11 mouse cellular contexts compared by ENCODE assay signal in the genomic region with DNA sequence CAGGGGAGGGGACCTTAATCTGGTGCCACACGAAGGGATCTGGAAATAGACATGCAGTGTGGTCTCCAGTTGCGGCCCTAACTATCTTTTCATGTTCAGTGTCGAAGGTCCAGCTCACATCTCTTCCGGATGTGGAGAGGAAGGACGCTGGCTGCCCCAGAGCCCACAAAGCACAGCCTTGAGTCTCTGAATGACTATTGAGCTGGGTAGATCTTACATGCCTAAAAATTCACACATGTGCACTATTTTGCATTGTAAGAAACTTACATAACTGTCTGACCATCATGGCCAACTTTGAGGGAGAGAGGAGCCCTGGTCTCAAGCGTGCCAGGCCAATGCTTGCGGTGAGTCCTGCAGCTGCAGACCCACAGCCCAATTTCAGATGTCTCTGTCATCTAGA.
A peak's percentile ranks its signal among the peaks of the same experiment; 100 is the strongest.
DNase-seq lines count a peak whose midpoint lies in the region; ATAC-seq and TF ChIP-seq lines count a peak whose summit lies in the region.
"Had no signal": no experiment of that assay in that cellular context is flagged by ENCODE, and none has a peak within 500 bp of the region (broad histone marks: within the 10 kb centered on the region; RNA-seq: fewer than 3 reads in every experiment).

No protein-coding gene starts in this region.

- no peaks in the 10 kb centered on the region for H3K9me3 ChIP-seq in embryonic facial prominence, embryonic 14.5 days (ENCODE audit: control insufficient read depth, low read length)
- no peaks in the 10 kb centered on the region for H3K9me3 ChIP-seq in midbrain, postnatal 0 days (ENCODE audit: low read length)

- H3K27ac ChIP-seq in layer of hippocampus, adult 2 months, result peak overlapping the region; percentile 75; the same call in 1 of the 2 replicates
- H3K27ac ChIP-seq in embryonic facial prominence, embryonic 14.5 days (replicated peaks; ENCODE audit: low read depth, low read length), result peak overlapping the region; percentile 59; the same call in 1 of the 2 replicates
- peak overlapping the region; percentile 100 for H3K27ac ChIP-seq in macrophage
- no peak overlapping the region for H3K27ac ChIP-seq in midbrain, postnatal 0 days (ENCODE audit: low read depth, low read length)
- H3K27ac ChIP-seq: hindbrain, postnatal 0 days had no signal

- no peaks in the 10 kb centered on the region for H3K27me3 ChIP-seq in embryonic facial prominence, embryonic 14.5 days (replicated peaks; ENCODE audit: control insufficient read depth, insufficient read depth, low read length)
- no peaks in the 10 kb centered on the region for H3K27me3 ChIP-seq in midbrain, postnatal 0 days (ENCODE audit: insufficient read depth, low read length)

- peaks cover 17% of the 10 kb centered on the region for H3K36me3 ChIP-seq in embryonic facial prominence, embryonic 14.5 days (ENCODE audit: control insufficient read depth, insufficient read depth, low read length)
- no peaks in the 10 kb centered on the region for H3K36me3 ChIP-seq in macrophage (ENCODE audit: inconsistent target)
- H3K36me3 ChIP-seq in midbrain, postnatal 0 days (ENCODE audit: insufficient read depth, low read length), result no peaks in the 10 kb centered on the region

- no peak overlapping the region for H3K4me3 ChIP-seq in layer of hippocampus, adult 2 months
- H3K4me3 ChIP-seq in embryonic facial prominence, embryonic 14.5 days (ENCODE audit: low read depth, low read length), result no peak overlapping the region; the same call in 1 of the 2 replicates
- no peak overlapping the region for H3K4me3 ChIP-seq in macrophage (ENCODE audit: inconsistent target)
- no peak overlapping the region for H3K4me3 ChIP-seq in midbrain, postnatal 0 days (ENCODE audit: low read depth, low read length)

- 0 out of 2 replicates have a peak overlapping the region, but pooled peaks have one; percentile 35 for H3K9ac ChIP-seq in embryonic facial prominence, embryonic 14.5 days (ENCODE audit: low read depth, low read length)
- H3K9ac ChIP-seq in midbrain, postnatal 0 days (replicated peaks; ENCODE audit: low read length, poor library complexity, severe bottlenecking), result no peak overlapping the region

- TF ChIP-seq CTCF in layer of hippocampus, adult 2 months (conservative IDR thresholded peaks at IDR 0.05), result no peak
- TF ChIP-seq CTCF in midbrain, postnatal 0 days (IDR thresholded peaks at IDR 0.05), result no peak

- DNase-seq in layer of hippocampus, adult 2 months (ENCODE audit: low spot score in 2 of 2), result no peak
- no peak for DNase-seq in layer of hippocampus, adult 18-20 months (ENCODE audit: low spot score in 2 of 2)
- no peak for DNase-seq in embryonic facial prominence, embryonic 14.5 days (ENCODE audit: low spot score)
- no peak for DNase-seq in midbrain, postnatal 0 days (ENCODE audit: low spot score)
- DNase-seq in thymus, postnatal 10 days (ENCODE audit: low spot score in 2 of 2), result no peak
- DNase-seq in right cerebral cortex, adult 18-20 months, result no peak
- DNase-seq: adrenal gland, postnatal 14 days; cerebellum, adult 2 months had no signal

- peak; percentile 22 for ATAC-seq in CD4-positive, CD25-positive, alpha-beta regulatory T cell, adult 4 months
- no peak for ATAC-seq in embryonic facial prominence, embryonic 14.5 days (ENCODE audit: low read depth)
- ATAC-seq in midbrain, postnatal 0 days (ENCODE audit: low FRiP score), result no peak
- ATAC-seq: hindbrain, postnatal 0 days had no signal

- WGBS in embryonic facial prominence, embryonic 14.5 days, result 79% methylated on average over 7 of the region's 7 CpGs
- WGBS in macrophage (ENCODE audit: missing documents), result 25% methylated on average over 7 of the region's 7 CpGs
- 85% methylated on average over 7 of the region's 7 CpGs for WGBS in midbrain, postnatal 0 days

- peaks cover 77% of the 10 kb centered on the region for H3K4me1 ChIP-seq in embryonic facial prominence, embryonic 14.5 days (ENCODE audit: control insufficient read depth, insufficient read depth, low read length)
- no peaks in the 10 kb centered on the region for H3K4me1 ChIP-seq in midbrain, postnatal 0 days (ENCODE audit: insufficient read depth, low read length)

- H3K4me2 ChIP-seq in embryonic facial prominence, embryonic 14.5 days (ENCODE audit: low read depth, low read length), result peak overlapping the region; percentile 23
- H3K4me2 ChIP-seq in midbrain, postnatal 0 days (ENCODE audit: low read depth, low read length, poor library complexity, severe bottlenecking), result no peak overlapping the region

- peaks cover 100% of the 10 kb centered on the region for H3K79me2 ChIP-seq in macrophage (ENCODE audit: inconsistent target)
